ENCODE assay signal across 8 mouse cellular contexts in genomic region chr17:26937883-26938695, GRCm38 (mm10). TPM values are rescaled to one million over a fixed set of nuclear protein-coding genes. Genes with fewer than 3 reads are reported as not detected.
DNase-seq lines count a peak whose midpoint lies in the region; ATAC-seq and TF ChIP-seq lines count a peak whose summit lies in the region.

No protein-coding gene starts in this region.

- TF ChIP-seq RAD21 in MEL (IDR thresholded peaks at IDR 0.05; ENCODE audit: low read depth, low read length), result no peak

- peaks cover 28% of the 10 kb centered on the region for H3K79me2 ChIP-seq in MEL (ENCODE audit: control insufficient read depth, insufficient read depth, low read length, poor library complexity)

- no peak for TF ChIP-seq POLR2A in MEL (IDR thresholded peaks at IDR 0.05; ENCODE audit: control insufficient read depth in 1 of 2, insufficient read depth in 1 of 2, low read depth in 1 of 2, low read length in 2 of 2, poor library complexity in 1 of 2)

- H3K36me3 ChIP-seq in heart, embryonic 15.5 days, result peaks cover 31% of the 10 kb centered on the region
- peaks cover 0 to 9% of the 10 kb centered on the region in 2 experiments for H3K36me3 ChIP-seq in MEL (ENCODE audit: control insufficient read depth in 1 of 2, insufficient read depth in 2 of 2, low read length in 2 of 2)
- peaks cover 39% of the 10 kb centered on the region for H3K36me3 ChIP-seq in hindbrain, embryonic 10.5 days
- H3K36me3 ChIP-seq in midbrain, embryonic 11.5 days (ENCODE audit: control insufficient read depth, insufficient read depth, low read length), result peaks cover 4% of the 10 kb centered on the region

- H3K27ac ChIP-seq in heart, embryonic 15.5 days, result peak overlapping the region; percentile 87
- H3K27ac ChIP-seq in MEL (ENCODE audit: control insufficient read depth, low read depth, low read length), result peak overlapping the region; percentile 91
- peak overlapping the region; percentile 96 for H3K27ac ChIP-seq in hindbrain, embryonic 10.5 days
- H3K27ac ChIP-seq in midbrain, embryonic 11.5 days (ENCODE audit: low read depth, low read length), result no peak overlapping the region; the same call in 1 of the 2 replicates

- 47% methylated on average over 16 of the region's 16 CpGs for WGBS in heart, embryonic 15.5 days
- WGBS in hindbrain, embryonic 10.5 days, result 62% methylated on average over 16 of the region's 16 CpGs
- 64% methylated on average over 16 of the region's 16 CpGs for WGBS in midbrain, embryonic 11.5 days

- H3K4me1 ChIP-seq in heart, embryonic 15.5 days (replicated peaks), result peaks cover 49% of the 10 kb centered on the region
- peaks cover 2 to 14% of the 10 kb centered on the region in 2 experiments; a peak in 3 of 4 replicates for H3K4me1 ChIP-seq in MEL (ENCODE audit: control insufficient read depth in 1 of 2, insufficient read depth in 2 of 2, low read length in 2 of 2)
- peaks cover 70% of the 10 kb centered on the region for H3K4me1 ChIP-seq in hindbrain, embryonic 10.5 days (replicated peaks)
- peaks cover 33% of the 10 kb centered on the region for H3K4me1 ChIP-seq in midbrain, embryonic 11.5 days (ENCODE audit: control insufficient read depth, insufficient read depth, low read length)

- TF ChIP-seq EP300 in MEL (IDR thresholded peaks at IDR 0.05; ENCODE audit: low read depth in 1 of 2, low read length in 2 of 2), result no peak

- no peaks in the 10 kb centered on the region for H3K9me3 ChIP-seq in heart, embryonic 15.5 days (replicated peaks)
- no peaks in the 10 kb centered on the region for H3K9me3 ChIP-seq in MEL (replicated peaks; ENCODE audit: insufficient read depth, low read length)
- H3K9me3 ChIP-seq in hindbrain, embryonic 10.5 days, result no peaks in the 10 kb centered on the region
- H3K9me3 ChIP-seq in midbrain, embryonic 11.5 days (ENCODE audit: control insufficient read depth, low read length), result no peaks in the 10 kb centered on the region

- no peaks in the 10 kb centered on the region for H3K27me3 ChIP-seq in heart, embryonic 15.5 days
- H3K27me3 ChIP-seq in MEL (ENCODE audit: control insufficient read depth in 1 of 2, insufficient read depth in 2 of 2, low read length in 2 of 2), result no peaks in the 10 kb centered on the region
- no peaks in the 10 kb centered on the region for H3K27me3 ChIP-seq in hindbrain, embryonic 10.5 days (ENCODE audit: insufficient read depth, poor library complexity, severe bottlenecking)
- H3K27me3 ChIP-seq in midbrain, embryonic 11.5 days (ENCODE audit: control insufficient read depth, insufficient read depth, low read length), result no peaks in the 10 kb centered on the region

- ATAC-seq in heart, embryonic 15.5 days (replicated peaks; ENCODE audit: insufficient number of reproducible peaks, insufficient read depth, low FRiP score, low read depth), result no peak
- ATAC-seq in midbrain, embryonic 11.5 days (ENCODE audit: low FRiP score), result no peak

- peak overlapping the region; percentile 70 for H3K9ac ChIP-seq in heart, embryonic 15.5 days
- peak overlapping the region; percentile 92 for H3K9ac ChIP-seq in MEL (ENCODE audit: control insufficient read depth, low read depth, low read length, poor library complexity, severe bottlenecking)
- peak overlapping the region; percentile 77 for H3K9ac ChIP-seq in midbrain, embryonic 11.5 days (ENCODE audit: low read length)

- no peak for DNase-seq in heart, adult 8-10 months (ENCODE audit: low spot score)
- DNase-seq in MEL (ENCODE audit: low read depth, low spot score), result peak; percentile 30
- DNase-seq in hindbrain, embryonic 10.5 days (ENCODE audit: low spot score), result no peak
- peak; percentile 80 for DNase-seq in midbrain, embryonic 11.5 days (ENCODE audit: low spot score, missing footprints)
- DNase-seq in left cerebral cortex, adult 8-10 months (ENCODE audit: low spot score in 2 of 2), result no peak
- DNase-seq in ovary, postnatal 36 days (ENCODE audit: low spot score), result no peak
- DNase-seq in urinary bladder, adult 2 months (ENCODE audit: low spot score), result no peak

- peak overlapping the region; percentile 89 for H3K4me2 ChIP-seq in heart, embryonic 15.5 days
- peak overlapping the region; percentile 98 for H3K4me2 ChIP-seq in midbrain, embryonic 11.5 days

- peak overlapping the region; percentile 64 for H3K4me3 ChIP-seq in heart, embryonic 15.5 days
- peak overlapping the region; percentile 63 to 85 for H3K4me3 ChIP-seq in MEL (ENCODE audit: control insufficient read depth in 1 of 2, insufficient read depth in 1 of 2, low read depth in 2 of 2, low read length in 2 of 2)
- peak overlapping the region; percentile 61 for H3K4me3 ChIP-seq in hindbrain, embryonic 10.5 days
- peak overlapping the region; percentile 67 for H3K4me3 ChIP-seq in midbrain, embryonic 11.5 days (ENCODE audit: low read depth, low read length)

- no peak for TF ChIP-seq CTCF in MEL (IDR thresholded peaks at IDR 0.05 in 2 of 3, conservative IDR thresholded peaks at IDR 0.05 in 1 of 3; ENCODE audit: control insufficient read depth in 1 of 3, insufficient read depth in 1 of 3, low read depth in 2 of 3, low read length in 3 of 3, poor library complexity in 1 of 3, severe bottlenecking in 1 of 3)

TF ChIP-seq in MEL, 35 proteins besides CTCF, POLR2A, EP300 and RAD21 (continues in another document):
- no peak for TF ChIP-seq CHD1 (IDR thresholded peaks at IDR 0.05; ENCODE audit: low read depth, low read length)
- no peak for TF ChIP-seq POLR2AphosphoS2 (IDR thresholded peaks at IDR 0.05; ENCODE audit: low read length)
- TF ChIP-seq KAT2A (conservative IDR thresholded peaks at IDR 0.05; ENCODE audit: low read depth, low read length), result no peak
- no peak for TF ChIP-seq TCF12 (IDR thresholded peaks at IDR 0.05; ENCODE audit: low read depth, low read length)
- TF ChIP-seq GABPA (IDR thresholded peaks at IDR 0.05; ENCODE audit: low read depth, low read length), result no peak

RNA-seq across cellular contexts. Expression of gene Cuta, which starts 1.3 kb away (rescaled TPM):
- 144 and 160 TPM in 2 replicates for polyA plus RNA-seq in heart, embryonic 15.5 days (2015; fragmentation: Nextera tagmentation; extraction: Ambion mirVana)
- 10 to 100 TPM; 91.9 to 98.0 (median 95.8) TPM for total RNA-seq in heart, adult 8-10 months (2022)
- total RNA-seq in MEL (2012; rRNA removed), result 54.2 and 66.8 TPM in 2 replicates
- polyA plus RNA-seq in MEL (2012; ENCODE audit: insufficient read depth in 1 of 2, insufficient read length in 2 of 2, low read depth in 1 of 2, low replicate concordance in 2 of 2, missing spikeins in 1 of 2), result 100 to 1,000 TPM in 1 of 2 experiments, not detected in 1; 220 TPM
- 186 and 189 TPM in 2 replicates for polyA plus RNA-seq in hindbrain, embryonic 10.5 days (2016; fragmentation: Nextera tagmentation; extraction: Ambion mirVana)
- 146 and 157 TPM in 2 replicates for polyA plus RNA-seq in midbrain, embryonic 11.5 days (2014; fragmentation: Nextera tagmentation; extraction: Ambion mirVana)
- 100 to 1,000 TPM in 2 of 4 experiments, 10 to 100 TPM in 2; 86.5 to 102 (median 97.7) TPM for total RNA-seq in left cerebral cortex, adult 8-10 months (2022)
- 122 and 145 TPM in 2 replicates for polyA plus RNA-seq in urinary bladder, adult 2 months (2012; rRNA removed)

RNA-seq across cellular contexts. Expression of gene Syngap1, which starts 3.0 kb away (rescaled TPM):
- 0.60 and 1.0 TPM in 2 replicates for polyA plus RNA-seq in heart, embryonic 15.5 days (2015; fragmentation: Nextera tagmentation; extraction: Ambion mirVana)
- total RNA-seq in heart, adult 8-10 months (2022), result 1 to 10 TPM; 3.6 to 5.2 (median 4.7) TPM
- total RNA-seq in MEL (2012; rRNA removed), result 2.7 TPM in 2 replicates
- 10 to 100 TPM in 1 of 2 experiments, not detected in 1; 24.6 TPM for polyA plus RNA-seq in MEL (2012; ENCODE audit: insufficient read depth in 1 of 2, insufficient read length in 2 of 2, low read depth in 1 of 2, low replicate concordance in 2 of 2, missing spikeins in 1 of 2)
- polyA plus RNA-seq in hindbrain, embryonic 10.5 days (2016; fragmentation: Nextera tagmentation; extraction: Ambion mirVana), result 2.0 TPM in 2 replicates
- 1.8 and 2.3 TPM in 2 replicates for polyA plus RNA-seq in midbrain, embryonic 11.5 days (2014; fragmentation: Nextera tagmentation; extraction: Ambion mirVana)
- total RNA-seq in left cerebral cortex, adult 8-10 months (2022), result 100 to 1,000 TPM; 329 to 367 (median 348) TPM
- polyA plus RNA-seq in urinary bladder, adult 2 months (2012; rRNA removed), result 22.1 and 32.4 TPM in 2 replicates

RNA-seq across cellular contexts. Expression of gene Phf1, which starts 5.2 kb away (rescaled TPM):
- polyA plus RNA-seq in heart, embryonic 15.5 days (2015; fragmentation: Nextera tagmentation; extraction: Ambion mirVana), result 7.3 and 9.5 TPM in 2 replicates
- total RNA-seq in heart, adult 8-10 months (2022), result 10 to 100 TPM; 15.4 to 20.7 (median 16.1) TPM
- total RNA-seq in MEL (2012; rRNA removed), result 2.9 and 3.0 TPM in 2 replicates
- polyA plus RNA-seq in MEL (2012; ENCODE audit: insufficient read depth in 1 of 2, insufficient read length in 2 of 2, low read depth in 1 of 2, low replicate concordance in 2 of 2, missing spikeins in 1 of 2), result 1 to 10 TPM in 1 of 2 experiments, not detected in 1; 9.5 TPM
- polyA plus RNA-seq in hindbrain, embryonic 10.5 days (2016; fragmentation: Nextera tagmentation; extraction: Ambion mirVana), result 4.5 and 8.2 TPM in 2 replicates
- polyA plus RNA-seq in midbrain, embryonic 11.5 days (2014; fragmentation: Nextera tagmentation; extraction: Ambion mirVana), result 3.6 and 3.7 TPM in 2 replicates
- total RNA-seq in left cerebral cortex, adult 8-10 months (2022), result 10 to 100 TPM; 37.2 to 42.2 (median 38.0) TPM
- 51.2 and 65.3 TPM in 2 replicates for polyA plus RNA-seq in urinary bladder, adult 2 months (2012; rRNA removed)

RNA-seq across cellular contexts. Expression of gene Kifc5b, which starts 21.2 kb away (rescaled TPM):
- polyA plus RNA-seq in heart, embryonic 15.5 days (2015; fragmentation: Nextera tagmentation; extraction: Ambion mirVana), result 5.3 and 7.4 TPM in 2 replicates
- under 1 TPM; 0.29 to 0.81 (median 0.48) TPM for total RNA-seq in heart, adult 8-10 months (2022)
- 10.6 and 10.8 TPM in 2 replicates for total RNA-seq in MEL (2012; rRNA removed)
- polyA plus RNA-seq in MEL (2012; ENCODE audit: insufficient read depth in 1 of 2, insufficient read length in 2 of 2, low read depth in 1 of 2, low replicate concordance in 2 of 2, missing spikeins in 1 of 2), result 100 to 1,000 TPM in 1 of 2 experiments, 10 to 100 TPM in 1; 45.4 to 111 TPM
- polyA plus RNA-seq in hindbrain, embryonic 10.5 days (2016; fragmentation: Nextera tagmentation; extraction: Ambion mirVana), result 9.2 and 12.0 TPM in 2 replicates
- polyA plus RNA-seq in midbrain, embryonic 11.5 days (2014; fragmentation: Nextera tagmentation; extraction: Ambion mirVana), result 3.8 and 6.4 TPM in 2 replicates
- total RNA-seq in left cerebral cortex, adult 8-10 months (2022), result 1 to 10 TPM; 2.8 to 4.9 (median 3.5) TPM
- 1.7 and 1.8 TPM in 2 replicates for polyA plus RNA-seq in urinary bladder, adult 2 months (2012; rRNA removed)

RNA-seq across cellular contexts. Expression of gene Zbtb9, which starts 34.9 kb away (rescaled TPM):
- polyA plus RNA-seq in heart, embryonic 15.5 days (2015; fragmentation: Nextera tagmentation; extraction: Ambion mirVana), result 8.3 and 10.2 TPM in 2 replicates
- total RNA-seq in heart, adult 8-10 months (2022), result 1 to 10 TPM in 3 of 4 experiments, not detected in 1; 1.5 to 3.4 (median 2.2) TPM
- 10.9 and 13.4 TPM in 2 replicates for total RNA-seq in MEL (2012; rRNA removed)
- 10 to 100 TPM in 1 of 2 experiments, not detected in 1; 10.7 TPM for polyA plus RNA-seq in MEL (2012; ENCODE audit: insufficient read depth in 1 of 2, insufficient read length in 2 of 2, low read depth in 1 of 2, low replicate concordance in 2 of 2, missing spikeins in 1 of 2)
- 16.5 and 19.9 TPM in 2 replicates for polyA plus RNA-seq in hindbrain, embryonic 10.5 days (2016; fragmentation: Nextera tagmentation; extraction: Ambion mirVana)
- 13.4 and 13.6 TPM in 2 replicates for polyA plus RNA-seq in midbrain, embryonic 11.5 days (2014; fragmentation: Nextera tagmentation; extraction: Ambion mirVana)
- total RNA-seq in left cerebral cortex, adult 8-10 months (2022), result 10 to 100 TPM; 13.1 to 15.9 (median 14.7) TPM
- polyA plus RNA-seq in urinary bladder, adult 2 months (2012; rRNA removed), result 8.4 and 9.4 TPM in 2 replicates

Comparison
In these comparisons a context has a peak if more than half of its experiments do, and no peak if none do; other contexts are left out.
1. DNase-seq: peak in MEL (single experiment) and midbrain, embryonic 11.5 days (single experiment); none in heart, adult 8-10 months (single experiment), hindbrain, embryonic 10.5 days (single experiment), left cerebral cortex, adult 8-10 months (0 of 2), ovary, postnatal 36 days (single experiment) and urinary bladder, adult 2 months (single experiment).
2. Peak in every context shown above with its lines, with median percentiles within 50 percentile points of each other: H3K4me3 ChIP-seq and H3K9ac ChIP-seq.